Mouse (Mus musculus) stomach, postnatal 0 days (tissue): ENCODE data around the gene Oxnad1.

ENCODE experiments used
- CTCF ChIP-seq: IDR thresholded peaks from 2 replicates; pipeline ENCODE4 v1.5.1; 2016; ENCODE audit warnings: antibody characterized with exemption, low read depth, mild to moderate bottlenecking, moderate library complexity
- EP300 ChIP-seq: optimal IDR thresholded peaks from 2 replicates; pipeline ENCODE3; 2016; ENCODE audit warnings: antibody characterized with exemption

GRCm38 (mm10) chr14:32037661-32038252 is 47.4 kb upstream of the Oxnad1 start:
- no peak for TF ChIP-seq EP300
- TF ChIP-seq CTCF: no peak
